Mouse (Mus musculus) brain, adult 10 weeks (tissue): Measurements from ENCODE around the gene Gif. TPM values are rescaled to one million over a fixed set of nuclear protein-coding genes. Genes with fewer than 3 reads are reported as not detected.

Experiments
- polyA plus RNA-seq: library from polyadenylated mRNA; stranded (reverse); fragments of 350-450 nt; fragmentation: Illumina TruSeq; extraction: RNeasy Lipid Tissue Mini Kit (QIAGEN cat#74804); gene quantifications from one replicate; pipeline ENCODE4 v1.2.3, GENCODE M21; 2015; ENCODE audit warnings: low read depth, low replicate concordance

The Gif gene
- polyA plus RNA-seq, result not detected

GRCm38 (mm10) chr19:11747298-11747697 lies at the start of gene Gif:
TSS of gene Gif (plus strand) at chr19:11747554.

DNA sequence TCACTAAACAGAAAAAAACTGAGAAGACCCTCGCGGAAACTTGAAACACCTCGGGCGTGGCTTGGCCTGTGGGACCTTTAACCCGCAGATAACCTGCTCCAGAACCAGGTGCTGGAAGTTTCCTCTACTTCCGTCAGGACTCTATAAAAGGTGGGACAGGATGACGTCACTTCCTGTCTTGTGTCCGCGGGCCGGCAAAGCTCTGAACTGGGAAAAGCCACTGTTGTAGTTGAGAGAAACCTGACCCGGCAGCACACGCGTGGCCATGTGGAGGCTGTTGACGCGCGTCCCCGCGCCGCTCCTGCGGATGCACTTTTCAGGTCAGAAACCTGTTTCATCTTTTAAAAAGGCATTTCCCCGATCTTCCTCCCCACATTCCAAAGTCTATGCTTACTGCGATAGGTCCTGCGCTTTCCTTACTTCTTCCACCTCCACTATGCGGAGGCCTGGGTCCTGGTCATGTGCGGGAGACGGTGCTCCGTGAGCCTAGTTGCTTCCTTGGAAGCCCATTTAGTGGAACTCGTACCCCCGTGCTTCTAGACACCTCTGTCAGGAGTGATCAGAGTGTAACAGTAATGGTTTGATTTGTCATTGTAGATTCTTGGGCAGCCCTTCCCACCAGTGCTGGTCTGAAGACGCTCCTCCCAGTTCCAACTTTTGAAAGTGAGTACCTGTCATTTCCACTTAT lies 23.0 kb downstream of the Gif start, which contains the start of gene Mrpl16:
TSS of gene Mrpl16 (plus strand) at position 187 of the 688 bp plus-strand sequence.

Other genes starting within 250 kb of the Gif start
- 3.6 TPM for gene Ms4a6b, start 231.0 kb upstream of the Gif start, polyA plus RNA-seq
- gene Ms4a4d, start 210.8 kb upstream of the Gif start, polyA plus RNA-seq, result not detected
- 1.9 TPM for gene Ms4a6d, start 142.7 kb upstream of the Gif start, polyA plus RNA-seq
- not detected for gene Ms4a2, start 123.8 kb upstream of the Gif start, polyA plus RNA-seq
- gene Ms4a3, start 106.7 kb upstream of the Gif start, polyA plus RNA-seq, result not detected
- gene Oosp2, start 87.0 kb upstream of the Gif start, polyA plus RNA-seq, result not detected
- not detected for gene Oosp1, start 56.4 kb upstream of the Gif start, polyA plus RNA-seq
- gene Oosp3, start 50.5 kb upstream of the Gif start, polyA plus RNA-seq, result not detected
- gene Mrpl16, start 22.8 kb downstream of the Gif start, polyA plus RNA-seq, result 59.0 TPM
- 34.6 TPM for gene Stx3, start 71.8 kb downstream of the Gif start, polyA plus RNA-seq
- gene Olfr1417, start 91.7 kb downstream of the Gif start, polyA plus RNA-seq, result not detected
- not detected for gene Olfr1418, start 113.5 kb downstream of the Gif start, polyA plus RNA-seq
- not detected for gene Olfr1419, start 127.6 kb downstream of the Gif start, polyA plus RNA-seq
- gene Olfr1420, start 139.0 kb downstream of the Gif start, polyA plus RNA-seq, result not detected
- 13.3 TPM for gene Patl1, start 164.8 kb downstream of the Gif start, polyA plus RNA-seq
- 35.7 TPM for gene Osbp, start 218.4 kb downstream of the Gif start, polyA plus RNA-seq